Mouse (Mus musculus) ES-CJ7 (cell line): ENCODE data around the gene Ccdc58.
A peak's percentile ranks its signal among the peaks of the same experiment; 100 is the strongest.
"Not testable (repeated sequence)": the region's sequence is repeated elsewhere in the genome, so short reads cannot be mapped to it uniquely, and the experiment has no call there.

Experiments used
- DNase-seq: peaks from one replicate; pipeline ENCODE4 v3.0.0; 2011; ENCODE audit warnings: low read depth, low spot score

Ccdc58 gene

DNA sequence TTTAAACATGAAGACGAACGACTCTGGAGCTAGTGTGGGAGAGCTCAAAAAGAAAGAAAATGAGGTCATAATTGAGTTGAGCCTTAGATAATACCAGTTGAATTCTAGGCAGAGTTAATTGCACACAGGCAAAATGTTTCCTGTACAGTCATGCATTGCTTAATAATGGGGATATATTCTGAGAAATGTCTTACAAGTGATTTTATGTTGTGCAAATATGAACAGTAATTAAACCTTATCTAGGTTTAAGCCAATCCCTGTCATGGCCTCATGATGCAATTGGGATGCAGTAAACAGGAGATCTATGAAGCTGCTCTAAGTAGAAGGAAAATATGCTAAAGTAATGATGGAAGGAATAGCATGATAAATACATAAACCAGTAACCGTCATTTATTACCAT lies 3.3 kb downstream of the Ccdc58 start:
- no peak for DNase-seq

DNA sequence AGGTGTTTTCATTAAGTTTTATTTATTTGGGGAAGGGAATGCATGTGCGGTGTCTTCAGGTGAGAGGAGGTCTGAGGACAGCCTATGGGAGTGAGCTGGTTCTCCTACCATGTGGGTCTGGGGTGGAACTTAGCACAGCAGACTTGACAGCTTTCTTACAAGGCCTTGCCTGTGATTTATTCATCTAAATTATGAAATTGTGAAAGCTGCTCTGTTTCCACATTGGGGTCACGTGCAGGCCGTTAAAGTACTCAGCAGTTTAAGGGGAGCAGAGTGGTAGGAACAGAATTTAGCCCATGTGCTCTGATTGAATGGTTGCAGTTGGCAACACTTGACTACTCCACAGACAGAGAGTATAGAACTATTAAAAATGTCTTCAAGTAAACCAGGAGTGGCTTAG lies 8.4 kb downstream of the Ccdc58 start:
- DNase-seq = no peak

DNA sequence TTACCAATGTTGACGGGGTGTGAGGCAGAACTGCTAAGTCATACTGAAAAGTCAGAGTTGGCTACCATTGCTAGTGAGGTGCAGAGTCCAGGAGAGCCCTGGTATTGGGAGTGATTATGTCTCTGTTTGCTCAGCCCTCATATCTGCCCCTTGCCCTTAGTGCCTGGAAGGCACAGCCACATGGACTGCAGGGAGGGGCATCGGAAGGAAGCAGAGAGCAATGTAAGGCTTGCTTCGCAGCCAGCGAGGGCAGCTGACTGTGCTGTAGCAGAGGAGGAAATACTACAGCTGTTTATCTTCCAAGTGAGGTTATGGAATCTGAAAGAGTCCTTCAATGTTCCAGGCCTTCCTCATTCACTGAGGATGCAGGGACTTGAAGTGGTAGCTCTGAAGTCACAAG lies 16.4 kb downstream of the Ccdc58 start:
- no peak for DNase-seq

DNA sequence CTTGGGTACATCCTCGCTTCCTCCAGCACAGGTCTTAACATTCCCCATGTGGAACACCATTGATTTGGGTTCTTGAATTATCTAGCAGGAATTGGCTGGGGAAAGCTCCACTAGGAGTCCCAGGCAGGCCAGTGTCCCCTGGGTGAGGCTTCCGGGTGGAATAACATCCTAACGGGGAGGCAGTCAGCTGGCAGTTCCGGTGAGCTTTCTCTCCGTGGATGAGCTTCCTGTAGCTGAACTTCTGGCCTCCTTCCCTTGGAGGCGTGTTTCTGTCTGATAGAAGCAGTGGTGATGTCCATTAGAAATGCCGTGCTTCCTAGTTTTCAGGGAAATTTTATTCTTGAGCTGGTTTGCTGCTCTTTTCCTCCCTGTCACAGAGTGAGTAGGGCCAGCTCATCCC lies 17.6 kb downstream of the Ccdc58 start:
- DNase-seq = no peak

DNA sequence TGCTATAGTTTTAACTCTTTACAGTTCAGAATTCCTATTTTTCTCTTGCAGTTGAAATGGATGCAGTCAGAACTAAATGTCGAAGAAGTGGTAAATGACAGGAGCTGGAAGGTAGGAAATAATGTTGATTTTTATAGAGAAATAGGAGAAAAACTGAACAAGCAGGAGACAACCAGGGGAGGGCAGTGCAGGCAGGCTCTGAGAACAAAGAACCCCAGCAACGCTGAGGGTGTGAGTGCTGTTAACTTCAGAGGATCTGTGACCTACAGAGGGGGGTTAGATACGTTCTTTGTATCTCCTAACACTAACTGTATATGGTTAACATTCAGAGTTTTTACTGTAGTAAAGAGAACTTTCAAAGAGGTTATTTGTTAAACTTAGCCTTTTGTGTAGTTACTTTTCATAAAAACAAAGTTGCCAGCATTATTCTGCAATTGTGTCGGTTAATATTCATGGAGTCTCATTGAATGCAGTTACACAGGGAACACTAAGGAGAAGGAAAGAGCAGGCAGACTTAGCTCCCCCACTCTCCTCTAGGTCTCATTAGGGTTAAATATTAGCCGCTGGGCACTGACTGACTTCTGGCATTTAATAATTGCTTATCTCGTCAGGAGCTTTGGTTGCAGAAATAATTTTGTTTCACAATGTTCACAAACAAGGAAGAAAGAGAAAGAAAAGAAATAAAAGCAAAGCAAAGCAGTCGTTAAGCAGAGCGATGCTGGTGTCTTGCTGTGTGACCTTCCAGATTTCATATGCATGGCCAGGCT lies 18.5 kb downstream of the Ccdc58 start:
- no peak for DNase-seq

DNA sequence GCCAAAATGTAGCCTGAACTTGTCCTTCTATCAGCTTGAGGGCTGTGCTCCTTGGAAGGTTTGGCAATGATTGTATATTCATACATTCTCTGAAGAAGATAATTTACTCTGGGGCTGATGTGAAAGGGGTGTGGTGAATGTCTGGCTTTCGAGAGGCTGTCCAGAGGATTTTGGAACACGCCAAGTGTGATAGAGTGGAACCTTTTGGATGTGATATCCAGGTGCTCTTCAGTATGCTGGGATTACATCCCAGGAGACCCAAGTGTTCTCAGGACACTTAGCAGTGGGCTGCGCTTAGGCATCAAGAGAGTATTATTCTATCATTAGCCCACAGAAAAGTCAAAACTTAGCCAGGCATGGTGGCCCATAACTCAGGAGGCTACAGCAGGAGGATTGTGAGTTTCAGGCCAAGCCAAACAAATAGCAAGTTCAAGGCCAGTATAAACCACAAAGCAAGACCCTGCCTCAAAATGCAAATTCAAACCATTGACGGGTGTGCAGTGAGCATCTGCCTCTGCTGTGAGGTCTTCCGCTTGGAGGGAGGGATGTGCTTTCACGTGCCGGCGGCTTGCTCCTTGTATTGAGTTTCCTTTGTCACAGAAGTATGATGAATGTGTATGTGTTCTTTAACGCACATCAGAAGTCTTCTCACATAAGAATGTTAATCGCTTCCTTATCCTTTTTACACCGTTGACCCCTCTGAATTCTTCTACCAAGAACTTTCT lies 19.5 kb downstream of the Ccdc58 start:
- DNase-seq = peak; percentile 60

DNA sequence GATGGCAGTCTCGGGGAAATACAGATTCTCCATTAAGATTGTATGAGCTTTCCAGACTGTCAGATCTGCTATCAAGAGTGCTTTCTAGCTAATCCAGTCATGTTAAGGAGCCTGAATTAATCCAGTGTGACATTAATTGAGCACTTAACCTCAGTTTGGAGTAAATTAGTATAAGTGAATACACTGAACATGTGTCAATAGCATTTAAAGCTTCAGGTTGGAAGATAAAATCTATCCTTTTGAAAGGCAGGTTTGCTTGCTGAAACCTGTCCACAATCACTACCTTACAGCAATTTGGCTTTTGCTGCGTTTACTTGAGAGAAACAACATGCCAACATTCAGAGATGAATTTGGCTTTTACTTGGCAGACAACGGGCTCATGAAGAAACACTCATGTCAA lies 22.6 kb downstream of the Ccdc58 start:
- DNase-seq = no peak

DNA sequence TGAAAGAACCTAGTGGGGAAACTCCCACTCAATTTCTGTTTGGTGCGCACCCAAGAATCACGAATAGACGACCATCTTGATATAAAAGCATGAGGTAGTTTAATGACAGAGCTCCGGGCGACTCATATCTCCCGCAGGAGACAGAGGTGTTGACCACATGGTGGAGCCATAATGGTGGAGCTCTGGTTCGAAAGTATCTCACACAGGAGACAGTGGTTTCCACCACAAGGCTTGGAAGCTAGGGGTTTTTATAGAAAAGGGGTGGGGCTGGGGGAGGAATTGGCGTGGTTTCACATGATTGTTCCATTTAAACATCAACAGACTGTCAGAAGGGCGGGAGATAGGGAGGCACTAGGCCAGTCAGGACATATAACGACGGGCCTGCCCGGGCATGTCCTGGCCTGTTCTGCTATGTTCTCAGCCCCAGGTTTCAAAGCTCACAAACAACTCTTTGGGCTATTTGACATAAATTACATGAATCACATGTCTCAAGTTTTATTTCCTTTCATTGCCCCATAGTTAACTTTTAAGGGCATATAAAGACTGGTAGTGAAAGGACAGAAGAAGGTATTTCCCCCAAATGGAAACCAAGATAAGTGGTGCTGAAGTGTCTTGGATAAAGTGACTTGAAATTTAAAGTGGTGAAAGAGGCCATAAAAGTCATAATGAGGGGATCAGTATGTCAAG lies 26.5 kb downstream of the Ccdc58 start:
- not testable (repeated sequence) for DNase-seq

DNA sequence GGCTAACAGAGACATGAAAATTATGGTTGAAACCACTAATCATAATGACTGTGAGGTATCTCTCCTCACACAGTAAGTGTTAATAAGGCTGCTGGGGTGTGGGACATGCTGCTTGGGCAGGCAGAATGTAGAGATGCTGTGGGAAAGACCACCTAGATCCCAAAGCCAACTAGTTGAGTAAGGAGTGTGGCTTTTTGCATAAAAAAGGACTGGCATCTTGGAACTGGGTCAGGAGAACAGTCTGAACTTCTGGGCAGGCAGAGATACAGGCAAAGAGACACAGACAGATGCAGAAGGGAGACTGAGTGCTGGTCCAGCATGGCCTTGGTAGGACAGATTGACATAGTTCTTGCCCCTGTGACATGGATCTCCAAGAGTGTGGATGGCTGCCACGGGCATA lies 30.0 kb downstream of the Ccdc58 start:
- no peak for DNase-seq

DNA sequence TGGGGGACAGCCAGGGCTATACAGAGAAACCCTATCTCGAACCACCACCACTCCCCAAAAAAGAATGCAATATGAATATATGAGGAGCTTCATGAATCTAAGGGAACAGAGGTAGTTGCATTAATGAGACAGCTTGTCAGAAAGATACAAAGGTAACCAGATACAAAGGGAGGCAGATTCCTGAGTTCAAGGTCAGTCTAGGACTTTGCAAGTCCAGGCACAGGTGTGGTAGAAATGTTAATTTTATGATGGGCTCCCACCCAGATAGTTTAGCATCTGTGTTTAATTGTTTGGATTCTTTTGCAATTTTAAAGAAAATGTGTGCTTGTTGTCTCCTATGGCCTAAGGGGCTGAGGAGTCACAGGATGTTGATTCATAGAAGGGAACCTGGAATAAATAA lies 30.7 kb downstream of the Ccdc58 start:
- DNase-seq = peak; percentile 75

DNA sequence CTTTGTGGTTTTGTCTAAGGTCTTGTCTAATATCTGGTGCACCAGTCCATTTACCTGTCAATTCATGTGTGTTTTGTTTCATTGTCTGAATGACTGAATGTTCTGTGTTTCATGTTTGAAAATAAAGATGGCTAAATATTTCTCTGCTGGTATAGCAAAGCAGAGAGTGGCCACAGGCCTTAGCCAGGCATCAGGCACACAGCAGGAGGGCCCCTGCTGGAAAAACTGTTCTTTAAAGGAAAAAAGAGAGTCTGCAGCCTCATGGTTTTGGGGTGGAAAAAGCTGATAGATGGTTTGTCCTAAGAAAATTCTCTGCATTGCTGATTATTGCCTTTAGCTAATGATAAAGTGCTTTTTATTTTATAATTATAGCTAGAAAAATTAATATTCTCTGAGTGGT lies 40.0 kb downstream of the Ccdc58 start:
- not testable (repeated sequence) for DNase-seq

DNA sequence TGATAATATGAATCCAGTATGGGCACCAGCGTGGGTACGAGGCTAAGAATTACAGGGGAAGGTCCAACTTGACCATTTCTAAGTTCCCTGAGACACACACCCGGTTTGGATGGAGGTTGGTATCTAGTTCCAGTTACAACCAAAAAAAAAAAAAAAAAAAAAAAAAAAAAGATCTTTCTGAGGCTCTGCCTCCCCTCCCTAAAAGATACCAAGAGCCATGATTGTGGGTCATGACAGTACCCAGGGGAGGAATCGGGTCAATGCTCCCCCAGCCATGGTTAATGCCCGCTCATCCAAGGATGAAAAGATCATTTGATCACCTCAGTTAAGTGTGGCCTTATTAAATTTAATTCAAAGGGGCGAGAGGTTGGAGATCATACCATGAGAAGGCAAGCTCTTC lies 44.3 kb downstream of the Ccdc58 start:
- DNase-seq = not testable (repeated sequence)

DNA sequence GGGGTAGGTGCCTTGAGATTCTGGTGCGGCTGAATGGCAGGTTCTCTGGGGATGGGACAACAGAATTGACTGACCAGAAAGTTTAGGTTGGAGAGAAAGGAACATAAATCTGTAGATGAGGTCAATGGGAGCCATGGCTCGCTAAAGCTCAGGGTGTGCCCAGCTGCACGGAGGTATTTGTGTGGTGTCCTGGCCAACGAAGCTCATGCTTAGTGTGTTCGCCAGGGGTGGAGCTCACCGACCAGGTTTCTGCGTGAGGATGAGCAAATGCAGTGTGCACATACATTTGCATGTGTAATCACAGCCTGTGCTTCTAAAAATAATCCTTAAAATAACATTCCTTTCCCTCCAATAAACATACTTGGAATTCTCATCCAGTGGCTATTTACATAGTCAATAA lies 56.6 kb downstream of the Ccdc58 start:
- DNase-seq = no peak

DNA sequence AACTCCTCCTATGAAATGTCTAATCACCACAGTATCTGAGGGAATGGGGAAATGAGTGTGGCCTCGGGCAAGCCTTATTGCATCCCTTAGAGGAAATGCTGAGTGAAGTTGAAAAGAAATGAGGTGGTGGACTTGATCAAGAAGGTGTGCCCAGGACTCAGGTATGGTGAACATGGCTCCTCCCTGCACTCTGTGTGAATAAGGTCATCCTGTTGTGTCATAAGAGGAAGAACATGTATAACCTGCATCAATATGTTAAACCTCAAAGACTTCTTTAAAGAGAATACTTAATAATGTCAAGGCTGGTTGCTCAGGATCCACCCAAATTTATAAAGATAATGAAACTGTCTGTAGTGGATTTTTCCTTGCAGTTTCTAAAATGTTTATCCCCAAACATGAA lies 59.7 kb downstream of the Ccdc58 start, which contains the start of gene Csta1:
TSS of gene Csta1 (minus strand) at position 101 of the 400 bp plus-strand sequence.
- DNase-seq = no peak

DNA sequence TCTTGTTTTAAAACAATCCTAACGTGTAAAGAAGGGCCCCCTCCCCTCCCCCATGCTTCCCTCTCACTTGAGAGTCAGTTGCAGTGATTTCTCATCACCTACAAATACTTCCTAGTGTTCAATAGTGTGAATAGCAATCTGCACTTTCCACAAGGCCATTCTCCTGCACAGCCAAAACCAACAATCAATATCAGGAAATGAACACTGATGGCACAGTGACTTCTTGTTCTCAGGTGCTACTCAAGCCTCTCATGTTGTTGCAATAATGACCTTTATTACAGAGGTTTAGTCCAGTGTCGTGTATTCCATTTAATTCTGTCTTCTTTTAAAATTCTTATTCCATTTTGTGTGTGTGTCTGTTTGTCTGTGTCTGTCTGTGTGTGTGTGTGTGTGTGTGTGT lies 66.7 kb downstream of the Ccdc58 start:
- DNase-seq = no peak
